Mouse (Mus musculus): ENCODE data around the gene Tprg. TPM values are rescaled to one million over a fixed set of nuclear protein-coding genes. Genes with fewer than 3 reads are reported as not detected.
A peak's percentile ranks its signal among the peaks of the same experiment; 100 is the strongest.

Gene Tprg
- polyA plus RNA-seq, 1 experiment = 0.15 TPM

GRCm38 (mm10) chr16:25255186-25255585, 31.4 kb upstream of the Tprg start:
- H3K4me1 ChIP-seq (replicated peaks; ENCODE audit: control insufficient read depth, insufficient read depth, low read length) = peaks cover 5% of the 10 kb centered on the region
- WGBS = 90% methylated on average over 11 of the region's 11 CpGs
- DNase-seq = no peak
- TF ChIP-seq POLR2A (IDR thresholded peaks at IDR 0.05; ENCODE audit: control insufficient read depth, extremely low read depth, insufficient read depth, low read length, poor library complexity) = no peak
- no peak for TF ChIP-seq CTCF (IDR thresholded peaks at IDR 0.05; ENCODE audit: borderline replicate concordance, control insufficient read depth, extremely low read depth, insufficient read depth, low read length, poor library complexity)
- H3K4me3 ChIP-seq (ENCODE audit: control insufficient read depth, insufficient read depth, low read length) = no peak overlapping the region
- H3K27ac ChIP-seq (ENCODE audit: control insufficient read depth, insufficient read depth, low read length) = no peak overlapping the region
- no peaks in the 10 kb centered on the region for H3K27me3 ChIP-seq (ENCODE audit: control insufficient read depth, insufficient read depth, low read length)
- no peaks in the 10 kb centered on the region for H3K36me3 ChIP-seq (ENCODE audit: control insufficient read depth, insufficient read depth, low read length)

GRCm38 (mm10) chr16:25255603-25256260, 30.9 kb upstream of the Tprg start:
- H3K27me3 ChIP-seq (ENCODE audit: control insufficient read depth, insufficient read depth, low read length) = no peaks in the 10 kb centered on the region
- peaks cover 5% of the 10 kb centered on the region for H3K4me1 ChIP-seq (replicated peaks; ENCODE audit: control insufficient read depth, insufficient read depth, low read length)
- TF ChIP-seq POLR2A (IDR thresholded peaks at IDR 0.05; ENCODE audit: control insufficient read depth, extremely low read depth, insufficient read depth, low read length, poor library complexity) = no peak
- no peak for TF ChIP-seq CTCF (IDR thresholded peaks at IDR 0.05; ENCODE audit: borderline replicate concordance, control insufficient read depth, extremely low read depth, insufficient read depth, low read length, poor library complexity)
- no peak overlapping the region for H3K4me3 ChIP-seq (ENCODE audit: control insufficient read depth, insufficient read depth, low read length)
- H3K27ac ChIP-seq (ENCODE audit: control insufficient read depth, insufficient read depth, low read length) = no peak overlapping the region
- no peak for DNase-seq
- no peaks in the 10 kb centered on the region for H3K36me3 ChIP-seq (ENCODE audit: control insufficient read depth, insufficient read depth, low read length)
- 96% methylated on average over 8 of the region's 8 CpGs for WGBS

- H3K4me1 ChIP-seq (replicated peaks; ENCODE audit: control insufficient read depth, insufficient read depth, low read length) = no peaks in the 10 kb centered on the region
- no peak for TF ChIP-seq POLR2A (IDR thresholded peaks at IDR 0.05; ENCODE audit: control insufficient read depth, extremely low read depth, insufficient read depth, low read length, poor library complexity)
- TF ChIP-seq CTCF (IDR thresholded peaks at IDR 0.05; ENCODE audit: borderline replicate concordance, control insufficient read depth, extremely low read depth, insufficient read depth, low read length, poor library complexity) = no peak
- no peaks in the 10 kb centered on the region for H3K27me3 ChIP-seq (ENCODE audit: control insufficient read depth, insufficient read depth, low read length)
- no peak overlapping the region for H3K27ac ChIP-seq (ENCODE audit: control insufficient read depth, insufficient read depth, low read length)
- 85% methylated on average over 5 of the region's 5 CpGs for WGBS
- H3K4me3 ChIP-seq (ENCODE audit: control insufficient read depth, insufficient read depth, low read length) = no peak overlapping the region
- no peak for DNase-seq
- no peaks in the 10 kb centered on the region for H3K36me3 ChIP-seq (ENCODE audit: control insufficient read depth, insufficient read depth, low read length)
These were observed 24.3 kb upstream of the Tprg start for GRCm38 (mm10) chr16:25262306-25262705.

GRCm38 (mm10) chr16:25262965-25263364, 23.7 kb upstream of the Tprg start:
- TF ChIP-seq CTCF (IDR thresholded peaks at IDR 0.05; ENCODE audit: borderline replicate concordance, control insufficient read depth, extremely low read depth, insufficient read depth, low read length, poor library complexity) = no peak
- TF ChIP-seq POLR2A (IDR thresholded peaks at IDR 0.05; ENCODE audit: control insufficient read depth, extremely low read depth, insufficient read depth, low read length, poor library complexity) = no peak
- H3K4me3 ChIP-seq (ENCODE audit: control insufficient read depth, insufficient read depth, low read length) = no peak overlapping the region
- no peak for DNase-seq
- no peaks in the 10 kb centered on the region for H3K27me3 ChIP-seq (ENCODE audit: control insufficient read depth, insufficient read depth, low read length)
- H3K4me1 ChIP-seq (replicated peaks; ENCODE audit: control insufficient read depth, insufficient read depth, low read length) = no peaks in the 10 kb centered on the region
- no peak overlapping the region for H3K27ac ChIP-seq (ENCODE audit: control insufficient read depth, insufficient read depth, low read length)
- H3K36me3 ChIP-seq (ENCODE audit: control insufficient read depth, insufficient read depth, low read length) = no peaks in the 10 kb centered on the region
- 90% methylated on average over 4 of the region's 4 CpGs for WGBS

GRCm38 (mm10) chr16:25263520-25264149, 23.0 kb upstream of the Tprg start:
- 45% methylated on average over 9 of the region's 9 CpGs for WGBS
- Histone ChIP-seq H3K4me3 (ENCODE audit: control insufficient read depth, insufficient read depth, low read length) (no peak overlapping the region), H3K27ac (ENCODE audit: control insufficient read depth, insufficient read depth, low read length) (no peak overlapping the region), H3K4me1 (replicated peaks; ENCODE audit: control insufficient read depth, insufficient read depth, low read length) (no peaks in the 10 kb centered on the region), H3K36me3 (ENCODE audit: control insufficient read depth, insufficient read depth, low read length) (no peaks in the 10 kb centered on the region), H3K27me3 (ENCODE audit: control insufficient read depth, insufficient read depth, low read length) (no peaks in the 10 kb centered on the region)
- peak; percentile 81 for DNase-seq
- TF ChIP-seq CTCF (IDR thresholded peaks at IDR 0.05; ENCODE audit: borderline replicate concordance, control insufficient read depth, extremely low read depth, insufficient read depth, low read length, poor library complexity) (no peak), POLR2A (IDR thresholded peaks at IDR 0.05; ENCODE audit: control insufficient read depth, extremely low read depth, insufficient read depth, low read length, poor library complexity) (no peak)

GRCm38 (mm10) chr16:25265177-25265576, 21.4 kb upstream of the Tprg start:
- no peak overlapping the region for H3K27ac ChIP-seq (ENCODE audit: control insufficient read depth, insufficient read depth, low read length)
- TF ChIP-seq CTCF (IDR thresholded peaks at IDR 0.05; ENCODE audit: borderline replicate concordance, control insufficient read depth, extremely low read depth, insufficient read depth, low read length, poor library complexity) (no peak), POLR2A (IDR thresholded peaks at IDR 0.05; ENCODE audit: control insufficient read depth, extremely low read depth, insufficient read depth, low read length, poor library complexity) (no peak)
- no peaks in the 10 kb centered on the region for H3K36me3 ChIP-seq (ENCODE audit: control insufficient read depth, insufficient read depth, low read length)
- 84% methylated on average over 11 of the region's 11 CpGs for WGBS
- H3K27me3 ChIP-seq (ENCODE audit: control insufficient read depth, insufficient read depth, low read length) = no peaks in the 10 kb centered on the region
- H3K4me1 ChIP-seq (replicated peaks; ENCODE audit: control insufficient read depth, insufficient read depth, low read length) = no peaks in the 10 kb centered on the region
- no peak for DNase-seq
- no peak overlapping the region for H3K4me3 ChIP-seq (ENCODE audit: control insufficient read depth, insufficient read depth, low read length)
